Comparison of ENCODE assay signal across 8 mouse cellular contexts in genomic region chr11:79427638-79428037, GRCm38 (mm10).
DNase-seq lines count a peak whose midpoint lies in the region; ATAC-seq and TF ChIP-seq lines count a peak whose summit lies in the region.

No protein-coding gene starts in this region.

- ATAC-seq in forebrain, embryonic 16.5 days: no peak
- ATAC-seq in forebrain, postnatal 0 days: peak; percentile 55; the same call in 1 of the 2 replicates

- DNase-seq in forebrain, embryonic 10.5 days (ENCODE audit: extremely low spot score, low spot score): peak; percentile 42
- DNase-seq in left cerebral cortex, postnatal 10 days (ENCODE audit: extremely low spot score in 1 of 2, low spot score in 2 of 2): peak; percentile 26 to 31
- DNase-seq in left cerebral cortex, adult 18-20 months (ENCODE audit: low spot score in 2 of 2): no peak
- DNase-seq in NIH3T3 (ENCODE audit: low read depth): peak; percentile 76
- DNase-seq in forebrain, postnatal 0 days: peak; percentile 65
- DNase-seq in mesoderm, embryonic 11.5 days (ENCODE audit: low read depth, low spot score): peak; percentile 69
- DNase-seq in urinary bladder, postnatal 4 days (ENCODE audit: low spot score in 2 of 2): no peak

- H3K9ac ChIP-seq in forebrain, embryonic 16.5 days (replicated peaks; ENCODE audit: low read depth, low read length): no peak overlapping the region
- H3K9ac ChIP-seq in forebrain, postnatal 0 days: no peak overlapping the region

- no peak overlapping the region for H3K4me3 ChIP-seq in forebrain, embryonic 10.5 days
- H3K4me3 ChIP-seq in forebrain, embryonic 16.5 days (replicated peaks; ENCODE audit: low read length): no peak overlapping the region
- H3K4me3 ChIP-seq in forebrain, postnatal 0 days (ENCODE audit: low read depth, low read length): no peak overlapping the region

- no peaks in the 10 kb centered on the region for H3K9me3 ChIP-seq in forebrain, embryonic 10.5 days
- H3K9me3 ChIP-seq in forebrain, embryonic 16.5 days (ENCODE audit: control insufficient read depth, low read length): no peaks in the 10 kb centered on the region
- no peaks in the 10 kb centered on the region for H3K9me3 ChIP-seq in forebrain, postnatal 0 days (ENCODE audit: low read length)

- H3K36me3 ChIP-seq in forebrain, embryonic 10.5 days (replicated peaks): peaks cover 42% of the 10 kb centered on the region
- no peaks in the 10 kb centered on the region; the same call in 1 of the 2 replicates for H3K36me3 ChIP-seq in forebrain, embryonic 16.5 days (ENCODE audit: control insufficient read depth, insufficient read depth)
- peaks cover 5% of the 10 kb centered on the region for H3K36me3 ChIP-seq in forebrain, postnatal 0 days (ENCODE audit: insufficient read depth)

- peaks cover 9% of the 10 kb centered on the region for H3K4me1 ChIP-seq in forebrain, embryonic 10.5 days
- H3K4me1 ChIP-seq in forebrain, embryonic 16.5 days (replicated peaks; ENCODE audit: control insufficient read depth, insufficient read depth, low read length): peaks cover 4% of the 10 kb centered on the region
- no peaks in the 10 kb centered on the region for H3K4me1 ChIP-seq in forebrain, postnatal 0 days (ENCODE audit: insufficient read depth)

- intact Hi-C loops in left cerebral cortex, postnatal 10 days (cut with DNase I): no loop called here

- WGBS in forebrain, embryonic 10.5 days: 2% methylated on average over 2 of the region's 2 CpGs
- 0% methylated on average over 2 of the region's 2 CpGs for WGBS in forebrain, embryonic 16.5 days
- 2% methylated on average over 2 of the region's 2 CpGs for WGBS in forebrain, postnatal 0 days

- peak; percentile 73 for TF ChIP-seq CTCF in forebrain, postnatal 0 days (IDR thresholded peaks at IDR 0.05; ENCODE audit: low read depth)

- H3K27me3 ChIP-seq in forebrain, embryonic 10.5 days (ENCODE audit: poor library complexity, severe bottlenecking): no peaks in the 10 kb centered on the region
- H3K27me3 ChIP-seq in forebrain, embryonic 16.5 days (replicated peaks; ENCODE audit: control insufficient read depth, insufficient read depth, low read length): no peaks in the 10 kb centered on the region
- no peaks in the 10 kb centered on the region for H3K27me3 ChIP-seq in forebrain, postnatal 0 days (ENCODE audit: insufficient read depth, low read length)

- no peak overlapping the region for H3K27ac ChIP-seq in forebrain, embryonic 10.5 days
- H3K27ac ChIP-seq in forebrain, embryonic 16.5 days (ENCODE audit: low read length): no peak overlapping the region
- H3K27ac ChIP-seq in forebrain, postnatal 0 days (ENCODE audit: low read depth, low read length): no peak overlapping the region

- no peak overlapping the region for H3K4me2 ChIP-seq in forebrain, embryonic 16.5 days (ENCODE audit: low read length)
- no peak overlapping the region for H3K4me2 ChIP-seq in forebrain, postnatal 0 days (ENCODE audit: low read depth)

Comparison
In these comparisons a context has a peak if more than half of its experiments do, and no peak if none do; other contexts are left out.
1. DNase-seq: peak in forebrain, embryonic 10.5 days (single experiment), left cerebral cortex, postnatal 10 days (2 of 2), NIH3T3 (single experiment), forebrain, postnatal 0 days (single experiment) and mesoderm, embryonic 11.5 days (single experiment); none in left cerebral cortex, adult 18-20 months (0 of 2) and urinary bladder, postnatal 4 days (0 of 2).